Mouse (Mus musculus) heart, postnatal 0 days (tissue): ENCODE measurements around the gene Actb.

Experiments used
- CTCF ChIP-seq: IDR thresholded peaks from 2 replicates; pipeline ENCODE4 v1.5.1; 2016; ENCODE audit warnings: antibody characterized with exemption, control low read depth, low read depth
- EP300 ChIP-seq: IDR thresholded peaks from 2 replicates; pipeline ENCODE4 v1.6.1; 2016; ENCODE audit warnings: antibody characterized with exemption, low read depth

GRCm38 (mm10) chr5:142880806-142881516, 25.6 kb downstream of the Actb start:
- no peak for TF ChIP-seq CTCF
- TF ChIP-seq EP300 = 0 out of 2 replicates have a peak, but pooled peaks have one; percentile 51
